Mouse (Mus musculus) hindbrain, embryonic 15.5 days (tissue): ENCODE results near the gene Stk16. TPM values are rescaled to one million over a fixed set of nuclear protein-coding genes. Genes with fewer than 3 reads are reported as not detected.
A peak's percentile ranks its signal among the peaks of the same experiment; 100 is the strongest.

Experiments
- ATAC-seq: fragments of 200-750 bp; cut with Nextera tagmentation; 2 replicates; pipeline ENCODE4 v1.8.0; 2017; ENCODE audit warnings: low read depth, moderate number of reproducible peaks, moderate TSS enrichment; ENCODE audit not compliant: low FRiP score
- H3K27ac ChIP-seq: fragments of 300-500 bp; sonication (generic); replicated peaks from 2 replicates; pipeline ENCODE4 v1.5.1; 2015; ENCODE audit warnings: mild to moderate bottlenecking, inconsistent platforms
- H3K27me3 ChIP-seq: fragments of 300-500 bp; sonication (generic); 2 replicates; pipeline ENCODE4 v1.6.1; 2015; ENCODE audit warnings: control low read depth, inconsistent platforms
- H3K36me3 ChIP-seq: fragments of 300-500 bp; sonication (generic); 2 replicates; pipeline ENCODE4 v1.6.1; 2015; ENCODE audit warnings: control low read depth, inconsistent platforms
- H3K4me1 ChIP-seq: fragments of 300-500 bp; sonication (generic); replicated peaks from 2 replicates; pipeline ENCODE4 v1.6.1; 2015; ENCODE audit warnings: control low read depth, inconsistent platforms
- H3K4me2 ChIP-seq: fragments of 300-500 bp; sonication (generic); 2 replicates; pipeline ENCODE4 v1.6.1; 2015; ENCODE audit warnings: moderate library complexity, mild to moderate bottlenecking, inconsistent platforms
- H3K4me3 ChIP-seq: fragments of 300-500 bp; sonication (generic); 2 replicates; pipeline ENCODE4 v1.5.1; 2015; ENCODE audit warnings: mild to moderate bottlenecking, inconsistent platforms
- H3K9ac ChIP-seq: fragments of 300-500 bp; sonication (generic); 2 replicates; pipeline ENCODE4 v1.6.1; 2015; ENCODE audit warnings: inconsistent platforms
- H3K9me3 ChIP-seq: fragments of 300-500 bp; sonication (generic); 2 replicates; pipeline ENCODE4 v1.6.1; 2016; ENCODE audit warnings: control low read depth, inconsistent platforms
- WGBS: fragments of 180-500 bp; shearing (Covaris S2); methylation state at CpG from one replicate; pipeline ENCODE4 v1.1.7; 2015; 5-methylcytosine and 5-hydroxymethylcytosine counted together
- polyA plus RNA-seq: library from polyadenylated mRNA; unstranded; fragments of >200 nt; fragmentation: Nextera tagmentation; extraction: Ambion mirVana; gene quantifications from 2 replicates; pipeline ENCODE4 v1.2.1, GENCODE M21; 2015

Gene Stk16
- 146 and 147 TPM in 2 replicates for polyA plus RNA-seq

DNA sequence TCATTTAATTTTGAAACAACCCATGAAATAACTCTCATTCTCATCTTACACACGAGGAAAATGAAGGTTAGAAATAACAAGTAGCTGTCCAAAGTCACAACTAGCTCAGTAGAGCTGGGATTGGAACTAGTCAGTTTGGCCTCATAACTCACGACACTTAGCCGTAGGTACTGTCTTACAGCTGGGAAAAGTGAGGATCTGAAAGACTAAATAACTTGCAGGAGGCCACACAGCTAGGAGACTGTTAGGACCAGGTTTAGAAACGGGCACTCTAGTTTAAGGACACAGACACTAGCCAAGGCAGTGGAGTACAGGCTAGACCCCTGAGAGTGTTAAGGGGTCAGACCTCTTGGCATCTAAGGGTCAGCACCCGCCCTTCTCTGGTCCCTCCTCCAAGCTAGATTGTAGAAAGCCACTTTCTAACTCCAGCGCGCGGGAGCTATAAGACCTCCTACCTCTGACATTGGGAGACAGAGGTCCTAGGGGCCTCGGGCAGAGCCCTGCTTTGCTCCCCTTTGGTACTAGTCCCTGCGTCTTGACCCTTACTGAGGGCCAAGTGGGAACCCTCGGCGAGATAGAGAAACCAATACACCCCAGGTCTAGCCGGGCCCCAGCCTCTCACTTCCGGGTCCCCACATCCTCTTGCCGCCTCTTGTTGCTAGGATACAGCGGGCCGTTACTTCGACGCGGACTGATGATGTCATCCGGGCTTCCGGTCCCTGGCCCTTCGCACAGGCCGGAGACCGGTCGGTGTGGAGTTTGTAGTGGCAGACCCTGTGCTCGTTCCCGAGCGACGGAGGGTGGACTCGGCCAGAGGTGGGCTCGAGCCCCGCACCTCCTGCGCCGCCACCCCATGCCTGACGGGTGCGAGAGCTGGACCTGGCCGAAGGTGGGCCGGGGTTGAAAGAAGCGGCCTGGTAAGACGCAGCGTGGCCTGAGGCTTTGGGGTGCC lies at the start of gene Stk16, which contains the start of gene Glb1l:
Gene Stk16 (plus strand): TSS at position 703 of the 952 bp plus-strand sequence.
Gene Glb1l (minus strand): TSS at position 678 of the 952 bp plus-strand sequence.
- Histone ChIP-seq H3K27me3 (no peaks in the 10 kb centered on the region), H3K4me1 (peaks cover 48% of the 10 kb centered on the region)
- 5% methylated on average over 42 of the region's 42 CpGs for WGBS

DNA sequence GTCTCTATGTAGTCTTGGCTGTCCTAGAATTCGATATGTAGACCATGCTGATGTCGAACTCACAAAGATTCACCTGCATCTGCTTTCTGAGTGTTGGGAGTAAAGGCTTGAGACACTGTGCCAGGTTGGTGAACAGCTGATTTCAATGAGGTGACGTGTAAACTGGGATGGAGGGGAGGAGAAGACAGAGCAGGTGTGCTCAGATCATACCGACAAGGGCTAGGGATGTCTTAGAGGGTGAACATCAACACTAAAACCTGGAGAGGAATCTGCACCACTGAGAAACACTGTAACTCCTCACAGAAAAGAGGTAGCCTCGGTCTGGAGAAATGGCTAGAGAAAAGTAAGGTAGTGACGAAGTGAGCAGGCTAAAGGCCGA lies 42.6 kb upstream of the Stk16 start:
- no peaks in the 10 kb centered on the region for H3K9me3 ChIP-seq
- ATAC-seq: no peak; the same call in 1 of the 2 replicates
- no peaks in the 10 kb centered on the region for H3K27me3 ChIP-seq
- 7% methylated on average over 7 of the region's 7 CpGs for WGBS
- H3K9ac ChIP-seq: no peak overlapping the region
- peak overlapping the region; percentile 67 for H3K4me3 ChIP-seq
- H3K27ac ChIP-seq: peak overlapping the region; percentile 89
- peaks cover 14% of the 10 kb centered on the region for H3K4me1 ChIP-seq
- H3K4me2 ChIP-seq: peak overlapping the region; percentile 66
- peaks cover 29% of the 10 kb centered on the region for H3K36me3 ChIP-seq

More for the DNA sequence above, at the start of gene Stk16, which contains the start of gene Glb1l:
- Histone ChIP-seq H3K9ac (peak within 1 kb of the TSS; percentile 97), H3K4me2 (peak within 1 kb of the TSS; percentile 96), H3K27ac (peak within 1 kb of the TSS; percentile 47; the same call in 1 of the 2 replicates), H3K36me3 (peaks cover 18% of the 10 kb centered on the region), H3K9me3 (no peaks in the 10 kb centered on the region), H3K4me3 (peak within 1 kb of the TSS; percentile 92)
- peak; percentile 94 for ATAC-seq

DNA sequence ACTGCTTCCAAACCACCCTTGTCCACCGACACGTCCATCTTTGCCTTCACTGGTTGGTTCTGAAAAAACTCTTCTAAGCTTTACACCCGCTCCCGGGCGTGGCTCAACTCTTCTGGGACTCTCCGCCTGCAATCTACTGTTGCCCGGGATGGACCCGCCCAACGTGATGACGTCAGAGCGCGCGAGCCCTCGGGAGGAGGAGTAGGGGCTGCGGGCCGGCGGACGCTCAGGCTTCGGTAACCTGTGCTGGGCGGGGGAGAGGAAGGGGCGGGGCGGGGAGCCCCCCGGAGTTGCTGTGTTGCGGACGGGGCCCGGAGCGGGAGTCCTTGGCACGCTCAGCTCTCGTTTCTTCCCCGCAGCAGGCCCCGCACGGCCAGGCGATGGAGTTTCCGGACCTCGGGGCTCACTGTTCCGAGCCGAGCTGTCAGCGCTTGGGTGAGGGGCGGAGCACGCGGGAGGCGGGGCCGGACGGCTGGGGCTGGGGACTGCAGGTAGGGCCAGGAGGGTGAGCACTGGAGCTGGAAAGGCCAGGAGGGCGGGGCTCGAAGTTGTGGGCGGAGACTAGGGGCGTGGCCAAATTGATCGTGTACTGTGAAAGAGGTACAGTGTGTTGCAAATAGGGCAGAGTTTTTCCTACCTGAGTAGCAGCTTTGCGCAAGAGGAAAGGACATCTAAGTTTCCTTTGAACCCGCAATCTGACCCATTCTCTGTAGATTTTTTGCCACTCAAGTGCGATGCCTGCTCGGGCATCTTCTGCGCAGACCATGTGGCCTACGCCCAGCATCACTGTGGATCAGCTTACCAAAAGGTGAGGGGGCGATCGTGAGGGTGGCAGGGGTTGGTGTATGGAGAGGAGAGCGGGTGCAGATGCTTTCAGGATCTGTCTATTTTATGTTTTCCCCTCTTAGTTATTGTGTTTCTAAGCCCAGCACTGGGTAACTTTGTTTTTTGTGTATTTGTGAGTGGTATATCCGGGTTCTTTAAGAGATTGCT lies 41.9 kb upstream of the Stk16 start, which contains the start of gene Zfand2b:
Gene Zfand2b (plus strand): TSS at position 175 of the 993 bp plus-strand sequence.
- H3K4me1 ChIP-seq: peaks cover 14% of the 10 kb centered on the region
- under 1% methylated on average over 58 of the region's 59 CpGs for WGBS

DNA sequence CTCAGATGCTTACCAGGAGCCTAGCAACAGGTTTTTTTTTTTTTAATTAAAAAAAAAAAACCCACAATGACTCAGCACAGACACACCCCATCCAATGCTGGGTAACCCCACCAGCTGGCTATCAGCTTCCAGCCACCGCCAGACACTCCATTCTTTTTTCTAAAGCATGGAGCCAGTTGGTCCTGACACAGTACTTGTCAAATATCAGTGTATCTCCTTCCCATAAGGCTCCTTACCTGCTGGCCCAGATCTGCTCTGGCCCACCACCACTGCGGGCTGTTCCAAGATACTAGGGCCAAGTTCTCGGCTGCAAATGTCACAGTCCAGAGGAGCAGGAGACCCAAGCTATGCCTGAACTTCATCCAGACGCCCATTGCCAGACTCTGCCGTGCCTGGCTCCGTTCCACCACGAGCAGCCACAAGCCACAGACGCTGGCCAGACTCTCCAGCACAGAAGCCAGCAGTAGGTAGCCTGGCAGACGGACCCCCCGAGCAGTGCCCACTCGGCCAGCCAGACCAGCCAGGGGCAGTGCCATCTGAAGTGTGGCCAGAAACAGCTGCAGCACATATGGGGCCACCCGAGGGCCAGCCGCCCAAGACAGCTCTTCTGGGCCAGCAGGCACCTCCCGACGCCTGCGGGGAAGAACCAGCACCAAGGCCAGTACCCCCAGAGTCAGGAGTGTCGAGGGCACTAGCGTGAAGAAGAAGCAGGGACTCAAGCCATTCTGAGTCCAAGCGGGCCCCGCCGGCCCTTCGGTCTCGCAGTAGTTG lies 31.1 kb upstream of the Stk16 start:
- 7% methylated on average over 23 of the region's 23 CpGs for WGBS
- H3K9ac ChIP-seq: peak overlapping the region; percentile 50
- H3K9me3 ChIP-seq: no peaks in the 10 kb centered on the region
- peak overlapping the region; percentile 61 for H3K27ac ChIP-seq
- ATAC-seq: peak; percentile 59
- H3K36me3 ChIP-seq: peaks cover 67% of the 10 kb centered on the region
- peaks cover 30% of the 10 kb centered on the region for H3K4me1 ChIP-seq
- peak overlapping the region; percentile 50 for H3K4me3 ChIP-seq
- peak overlapping the region; percentile 89 for H3K4me2 ChIP-seq
- no peaks in the 10 kb centered on the region for H3K27me3 ChIP-seq

More for the DNA sequence above, 41.9 kb upstream of the Stk16 start, which contains the start of gene Zfand2b:
- H3K4me2 ChIP-seq: peak within 1 kb of the TSS; percentile 66
- peak; percentile 97 for ATAC-seq
- peak within 1 kb of the TSS; percentile 57 for H3K9ac ChIP-seq
- no peaks in the 10 kb centered on the region for H3K9me3 ChIP-seq
- H3K27me3 ChIP-seq: no peaks in the 10 kb centered on the region
- peaks cover 36% of the 10 kb centered on the region for H3K36me3 ChIP-seq
- H3K27ac ChIP-seq: peak within 1 kb of the TSS; percentile 89
- H3K4me3 ChIP-seq: peak within 1 kb of the TSS; percentile 67

DNA sequence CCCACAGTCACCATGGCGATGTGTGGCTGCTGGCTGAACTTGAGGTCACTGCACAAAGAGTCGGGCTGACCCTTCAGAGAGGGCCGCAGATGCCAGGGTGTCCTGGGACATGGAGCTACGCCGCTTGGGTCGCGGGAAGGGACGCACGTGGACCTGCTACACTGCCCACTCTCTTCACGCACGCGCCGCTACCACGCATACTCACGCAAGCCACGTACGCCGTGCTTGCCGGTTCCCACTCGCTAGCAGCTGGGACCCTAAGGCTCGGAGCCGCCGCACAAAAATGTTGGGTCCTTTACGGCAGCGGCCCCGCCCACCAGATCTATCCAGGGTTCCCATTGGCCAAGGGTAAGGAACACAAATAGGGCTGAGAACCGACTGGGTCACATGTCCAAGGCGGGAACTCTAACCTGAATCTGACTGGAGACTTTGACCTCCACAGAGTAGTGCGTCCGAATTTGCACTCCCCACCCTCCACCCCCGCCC lies 30.5 kb upstream of the Stk16 start, which contains the start of gene Abcb6:
Gene Abcb6 (minus strand): TSS at position 288 of the 486 bp plus-strand sequence.
- under 1% methylated on average over 31 of the region's 31 CpGs for WGBS
- Histone ChIP-seq H3K27me3 (no peaks in the 10 kb centered on the region), H3K27ac (peak within 1 kb of the TSS; percentile 61), H3K9me3 (no peaks in the 10 kb centered on the region), H3K4me2 (peak within 1 kb of the TSS; percentile 89), H3K4me1 (peaks cover 30% of the 10 kb centered on the region), H3K9ac (peak within 1 kb of the TSS; percentile 50), H3K4me3 (peak within 1 kb of the TSS; percentile 50), H3K36me3 (peaks cover 68% of the 10 kb centered on the region)
- peak; percentile 91 for ATAC-seq

DNA sequence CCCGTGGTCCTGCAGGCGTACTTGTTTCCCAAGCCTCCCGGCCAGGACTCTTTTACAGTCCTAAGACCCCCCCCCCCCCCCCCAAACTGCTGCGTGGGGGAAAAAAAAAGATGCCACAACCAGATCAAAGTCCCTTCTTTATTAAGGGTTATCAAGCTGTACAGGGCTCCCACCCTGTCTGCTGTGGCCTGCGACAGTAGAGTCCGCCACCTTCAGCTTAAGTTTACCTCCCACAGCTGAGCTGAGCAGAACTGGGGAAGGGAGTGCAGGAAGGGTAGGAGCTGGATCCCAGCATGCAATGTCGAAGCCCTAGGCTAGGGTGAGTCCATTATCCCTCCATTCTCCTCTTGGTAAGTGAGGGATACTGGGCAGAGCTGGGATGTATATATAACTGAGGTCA lies 29.9 kb upstream of the Stk16 start:
- H3K4me2 ChIP-seq: peak overlapping the region; percentile 89
- 41% methylated on average over 7 of the region's 7 CpGs for WGBS
- peaks cover 68% of the 10 kb centered on the region for H3K36me3 ChIP-seq
- H3K4me3 ChIP-seq: peak overlapping the region; percentile 50; the same call in 1 of the 2 replicates
- H3K9ac ChIP-seq: no peak overlapping the region
- no peaks in the 10 kb centered on the region for H3K9me3 ChIP-seq
- no peaks in the 10 kb centered on the region for H3K27me3 ChIP-seq
- peaks cover 30% of the 10 kb centered on the region for H3K4me1 ChIP-seq
- no peak for ATAC-seq
- no peak overlapping the region for H3K27ac ChIP-seq

DNA sequence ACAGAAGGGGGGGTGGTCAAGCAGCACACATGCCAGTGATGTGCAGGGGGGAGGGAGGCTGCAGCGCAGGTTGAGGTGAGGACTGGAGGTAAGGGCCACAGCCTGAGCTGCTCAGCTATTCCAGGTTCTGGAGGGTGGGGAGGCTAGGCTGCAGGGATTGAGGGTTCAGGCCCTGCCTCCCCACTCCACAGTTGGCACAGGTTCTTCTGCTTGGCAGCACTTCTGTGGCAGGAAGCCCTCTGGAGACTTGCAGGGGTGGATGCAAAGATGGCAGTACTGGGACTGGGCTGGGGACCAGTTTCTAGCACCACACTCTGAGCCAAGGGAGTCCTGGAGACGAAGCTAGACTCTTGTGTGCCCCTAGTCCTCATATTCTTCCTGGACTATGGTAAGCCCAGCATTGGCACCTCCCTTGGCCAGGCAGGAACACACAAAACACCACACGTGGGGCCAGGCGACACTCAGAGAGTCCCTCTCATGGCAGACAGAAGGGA lies 29.2 kb upstream of the Stk16 start:
- Histone ChIP-seq H3K27ac (no peak overlapping the region), H3K9ac (no peak overlapping the region), H3K4me1 (peaks cover 30% of the 10 kb centered on the region), H3K9me3 (no peaks in the 10 kb centered on the region), H3K27me3 (no peaks in the 10 kb centered on the region), H3K36me3 (peaks cover 68% of the 10 kb centered on the region), H3K4me3 (no peak overlapping the region), H3K4me2 (no peak overlapping the region)
- WGBS: 80% methylated on average over 4 of the region's 4 CpGs
- no peak for ATAC-seq

DNA sequence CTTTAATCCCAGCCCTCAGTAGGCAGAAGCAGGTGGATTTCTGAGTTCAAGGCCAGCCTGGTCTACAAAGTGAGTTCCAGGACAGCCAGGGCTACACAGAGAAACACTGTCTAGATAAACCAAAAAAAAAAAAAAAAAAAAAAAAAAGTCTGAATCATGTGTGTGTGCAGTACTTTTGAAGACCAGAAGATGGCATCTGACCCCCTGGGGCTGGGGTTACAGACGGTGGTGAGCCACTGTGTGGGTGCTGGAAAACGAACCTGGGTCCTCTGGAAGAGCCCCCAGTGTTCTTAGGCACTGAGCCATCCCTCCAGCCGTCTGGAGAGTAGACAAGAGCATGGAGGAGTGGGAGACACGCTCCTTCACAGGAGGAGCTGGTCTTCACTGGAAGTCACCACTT lies 28.5 kb upstream of the Stk16 start:
- no peak overlapping the region for H3K27ac ChIP-seq
- H3K4me3 ChIP-seq: no peak overlapping the region
- H3K9ac ChIP-seq: no peak overlapping the region
- WGBS: 71% methylated on average over 4 of the region's 4 CpGs
- no peaks in the 10 kb centered on the region for H3K27me3 ChIP-seq
- peaks cover 30% of the 10 kb centered on the region for H3K4me1 ChIP-seq
- H3K36me3 ChIP-seq: peaks cover 68% of the 10 kb centered on the region
- ATAC-seq: no peak
- no peaks in the 10 kb centered on the region for H3K9me3 ChIP-seq
- H3K4me2 ChIP-seq: no peak overlapping the region

DNA sequence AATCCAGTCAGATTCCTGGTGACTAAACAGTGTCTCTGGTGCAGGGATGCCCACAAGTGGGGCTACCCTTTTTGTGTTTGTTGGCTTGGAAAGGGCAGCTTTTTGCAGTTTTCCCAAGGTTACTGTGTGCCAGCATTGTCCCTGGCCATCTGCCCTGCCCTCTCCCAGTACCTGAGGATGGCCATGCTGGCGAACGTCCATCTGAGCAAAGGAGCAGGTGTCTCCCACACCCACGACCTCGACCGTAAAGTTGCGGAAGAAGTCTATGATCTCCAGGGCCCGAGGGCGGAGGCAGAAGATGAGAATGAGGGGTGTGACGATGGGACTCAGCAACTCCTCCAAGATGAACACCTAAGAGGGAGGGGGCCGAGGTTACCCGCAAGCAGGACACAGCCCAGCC lies 25.1 kb upstream of the Stk16 start:
- Histone ChIP-seq H3K9ac (no peak overlapping the region), H3K9me3 (no peaks in the 10 kb centered on the region), H3K27me3 (no peaks in the 10 kb centered on the region), H3K4me3 (no peak overlapping the region), H3K4me1 (peaks cover 10% of the 10 kb centered on the region), H3K36me3 (peaks cover 81% of the 10 kb centered on the region), H3K27ac (no peak overlapping the region), H3K4me2 (no peak overlapping the region)
- no peak for ATAC-seq
- WGBS: 90% methylated on average over 11 of the region's 11 CpGs

DNA sequence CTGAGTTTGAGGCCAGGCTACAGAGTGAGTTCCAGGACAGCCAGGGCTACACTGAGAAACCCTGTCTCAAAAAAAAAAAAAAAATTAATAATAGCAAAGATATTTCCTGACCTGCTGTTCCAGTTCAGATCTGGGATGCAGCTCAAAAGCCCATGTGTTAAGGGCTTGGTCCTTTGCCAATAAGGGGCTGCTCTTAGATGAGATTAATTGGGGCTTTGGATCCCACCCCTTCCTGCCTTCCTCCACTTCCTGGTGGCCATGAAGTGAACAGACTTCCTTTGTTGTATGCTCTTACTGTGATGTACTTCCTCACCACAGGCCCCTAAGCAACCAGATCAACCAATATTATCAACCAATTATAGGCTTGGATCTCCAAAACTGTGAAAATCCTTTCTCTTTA lies 23.5 kb upstream of the Stk16 start:
- H3K27ac ChIP-seq: no peak overlapping the region
- no peak overlapping the region for H3K9ac ChIP-seq
- peaks cover 15% of the 10 kb centered on the region for H3K4me1 ChIP-seq
- ATAC-seq: no peak
- H3K36me3 ChIP-seq: peaks cover 70% of the 10 kb centered on the region
- no peak overlapping the region for H3K4me2 ChIP-seq
- no peaks in the 10 kb centered on the region for H3K9me3 ChIP-seq
- no peak overlapping the region for H3K4me3 ChIP-seq
- no peaks in the 10 kb centered on the region for H3K27me3 ChIP-seq
